Mouse (Mus musculus) lung, postnatal 36 days (tissue): ENCODE data around the gene Ctdnep1.
A peak's percentile ranks its signal among the peaks of the same experiment; 100 is the strongest.

Experiments
- DNase-seq: peaks from one replicate; pipeline ENCODE4 v3.0.0; 2022; ENCODE audit warnings: mixed read lengths

The Ctdnep1 gene

DNA sequence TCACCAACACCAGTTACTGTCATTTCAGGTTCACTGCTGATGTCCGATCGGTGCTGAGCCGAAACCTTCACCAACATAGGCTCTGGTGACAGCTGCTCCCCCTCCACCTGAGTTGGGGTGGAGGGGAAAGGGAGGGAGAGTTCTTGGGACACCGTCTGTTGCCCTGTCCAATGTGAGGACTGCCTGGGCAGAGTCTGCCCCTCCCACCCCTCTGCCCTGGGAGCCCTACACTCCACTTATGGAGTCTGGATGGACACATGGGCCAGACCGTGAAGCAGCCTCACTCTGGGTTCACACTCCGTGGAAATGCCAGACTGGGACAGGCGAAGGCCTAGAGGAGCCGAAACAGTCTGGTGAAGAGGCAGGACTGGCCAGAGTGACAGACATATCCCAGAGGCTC is 9.0 kb downstream of the Ctdnep1 start:
- DNase-seq = no peak

DNA sequence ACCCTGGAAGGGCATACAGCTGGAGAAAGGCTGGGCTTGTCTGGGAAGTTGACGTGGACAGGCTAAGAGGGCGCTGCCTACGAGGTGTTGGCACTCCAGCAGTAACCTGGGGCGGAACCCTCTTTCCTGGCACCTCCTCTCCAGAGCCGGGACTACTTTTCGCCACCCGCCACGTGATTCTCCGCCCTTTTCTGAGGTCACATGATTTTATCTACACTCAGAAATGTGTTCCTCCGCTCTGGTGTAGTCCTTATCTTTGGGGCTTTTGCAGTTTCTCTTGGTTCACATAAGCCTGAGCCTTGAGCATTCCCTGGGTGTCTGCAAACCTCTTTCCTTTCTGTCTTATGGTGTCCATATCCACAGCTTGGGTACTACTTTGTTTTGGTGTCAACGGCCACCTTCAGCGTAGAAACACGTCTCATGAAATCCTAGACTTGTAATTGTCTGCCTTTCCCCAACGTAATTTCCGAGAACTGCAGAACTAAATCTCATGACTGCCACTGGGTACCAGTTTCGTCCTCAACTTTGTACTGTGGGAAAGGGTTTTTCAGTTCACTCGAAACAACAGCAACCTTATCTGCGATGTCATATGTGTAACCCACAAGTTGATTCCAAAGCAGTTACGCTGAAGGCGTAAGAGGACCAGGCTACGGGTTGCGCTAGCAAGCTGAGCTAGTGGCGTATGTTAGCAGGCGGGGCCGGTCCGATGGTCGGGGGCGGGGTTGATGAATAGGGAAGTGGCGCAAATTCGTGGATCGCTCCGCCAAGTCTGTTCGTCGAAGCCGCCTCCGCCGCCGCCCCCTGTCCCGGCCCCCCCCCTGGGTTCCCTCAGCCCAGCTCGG is 10.1 kb downstream of the Ctdnep1 start, which contains the start of gene Gabarap:
Gabarap (plus strand) TSS at position 294 of the 842 bp plus-strand sequence.
- DNase-seq = peak; percentile 99

DNA sequence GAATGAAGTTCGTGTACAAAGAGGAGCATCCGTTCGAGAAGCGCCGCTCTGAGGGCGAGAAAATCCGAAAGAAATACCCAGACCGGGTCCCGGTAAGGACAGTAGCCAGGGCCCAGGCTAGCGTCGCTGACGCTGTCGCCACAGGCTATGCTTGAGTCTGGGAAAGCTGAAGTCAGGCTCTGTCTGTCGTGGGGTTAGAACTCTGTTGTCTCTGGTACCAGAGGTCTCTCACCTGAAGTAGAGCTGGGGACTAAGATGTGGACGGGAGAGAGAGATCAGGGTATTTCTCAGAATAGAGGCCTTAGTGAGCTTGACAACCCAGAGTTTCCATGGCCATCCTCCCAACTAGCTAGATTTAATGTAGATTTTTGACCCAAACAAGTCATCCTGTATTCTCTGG is 10.8 kb downstream of the Ctdnep1 start:
- DNase-seq = no peak

DNA sequence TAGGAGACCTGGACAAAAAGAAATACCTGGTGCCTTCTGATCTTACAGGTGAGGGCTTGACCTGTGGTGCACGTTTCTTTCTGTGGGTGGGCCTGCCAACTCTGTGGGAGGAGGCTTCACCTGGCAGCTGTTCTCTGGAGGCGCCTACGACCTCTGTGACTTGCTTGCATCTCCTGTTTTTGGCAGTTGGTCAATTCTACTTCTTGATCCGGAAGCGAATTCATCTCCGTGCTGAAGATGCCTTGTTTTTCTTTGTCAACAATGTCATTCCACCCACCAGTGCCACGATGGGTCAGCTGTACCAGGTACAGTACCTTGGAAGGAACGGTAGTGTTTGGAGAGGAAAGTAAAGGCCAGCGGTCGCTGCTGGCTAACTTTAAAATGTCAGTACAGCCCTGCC is 11.4 kb downstream of the Ctdnep1 start:
- DNase-seq = peak; percentile 24

DNA sequence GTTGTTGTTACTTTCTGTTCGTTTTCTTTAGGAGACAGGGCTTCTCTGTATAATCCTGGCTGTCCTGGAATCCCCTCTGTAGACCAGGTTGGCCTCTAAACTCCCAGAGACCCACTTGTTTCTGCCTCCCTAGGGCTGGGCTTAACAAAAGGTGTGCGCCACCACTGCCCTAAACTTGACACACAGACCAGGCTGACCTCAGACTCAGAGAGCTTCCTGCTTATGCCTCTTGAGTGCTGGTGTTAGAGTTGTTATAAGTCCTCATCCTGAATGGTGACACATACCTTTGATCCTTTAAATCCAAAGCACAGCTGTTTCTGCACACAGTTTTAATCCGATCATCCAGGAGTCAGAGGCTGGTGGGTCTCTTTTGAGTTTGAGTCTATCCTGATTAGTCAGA is 12.0 kb downstream of the Ctdnep1 start:
- no peak for DNase-seq

DNA sequence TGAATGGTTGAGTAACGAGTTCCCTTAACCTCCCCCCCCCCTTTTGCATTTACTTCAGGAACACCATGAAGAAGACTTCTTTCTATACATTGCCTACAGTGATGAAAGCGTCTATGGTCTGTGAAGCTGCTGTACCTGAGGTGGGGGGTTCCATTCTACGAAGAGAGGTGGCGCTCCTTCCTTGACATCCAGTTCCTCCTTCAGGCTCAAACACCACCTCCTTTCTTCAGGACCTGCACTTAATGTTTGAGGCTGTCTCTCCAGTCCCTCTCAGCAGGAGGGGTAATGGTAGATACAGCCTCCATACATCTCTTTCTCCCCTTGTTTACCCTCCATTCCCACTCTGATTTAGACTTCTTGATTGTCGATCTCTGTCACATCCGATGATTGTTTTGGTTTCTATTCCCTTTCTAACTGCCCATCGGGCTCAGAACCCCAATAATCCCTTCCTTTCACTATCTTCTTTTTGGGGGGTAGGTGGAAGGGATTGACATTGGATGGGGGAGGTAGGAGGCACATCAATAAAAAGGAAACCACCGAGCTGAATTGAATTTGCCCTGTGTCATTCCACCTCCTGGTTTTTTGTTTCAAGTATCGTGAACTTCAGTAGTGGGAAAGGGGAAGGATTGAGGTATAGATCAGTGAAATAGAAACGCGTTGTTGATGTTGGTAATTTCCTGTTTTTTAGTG is 13.6 kb downstream of the Ctdnep1 start:
- no peak for DNase-seq

DNA sequence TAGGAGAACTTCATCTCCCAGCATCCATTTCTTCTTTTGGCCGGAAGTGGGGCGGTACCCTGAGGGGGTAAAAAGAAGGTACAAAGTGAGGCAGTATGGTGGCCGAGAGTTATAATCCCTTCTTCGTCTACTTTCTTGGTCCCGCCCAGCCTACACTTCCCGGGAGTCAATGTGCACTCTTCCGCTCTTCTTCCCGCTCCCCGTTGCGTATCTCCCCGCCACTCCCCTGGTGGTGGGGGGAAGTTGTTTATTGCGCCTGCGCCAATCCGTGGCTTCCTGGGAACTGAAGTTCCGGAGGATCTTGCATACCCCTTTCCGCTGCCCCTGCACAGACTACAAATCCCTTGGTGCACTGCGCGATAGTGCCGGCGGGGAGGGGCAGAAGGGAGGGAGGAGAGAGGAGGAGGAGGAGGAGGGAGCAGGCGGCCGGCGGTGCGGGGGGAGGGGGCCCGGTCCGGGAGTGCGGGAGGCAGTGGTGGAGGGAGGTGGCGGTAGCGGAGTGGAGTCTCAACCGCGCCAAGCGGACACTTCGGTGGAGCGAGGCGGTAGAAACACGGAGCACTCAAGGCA is 14.5 kb downstream of the Ctdnep1 start, which contains the start of gene Phf23:
Phf23 (plus strand) TSS at position 387 of the 570 bp plus-strand sequence.
- peak; percentile 98 for DNase-seq

DNA sequence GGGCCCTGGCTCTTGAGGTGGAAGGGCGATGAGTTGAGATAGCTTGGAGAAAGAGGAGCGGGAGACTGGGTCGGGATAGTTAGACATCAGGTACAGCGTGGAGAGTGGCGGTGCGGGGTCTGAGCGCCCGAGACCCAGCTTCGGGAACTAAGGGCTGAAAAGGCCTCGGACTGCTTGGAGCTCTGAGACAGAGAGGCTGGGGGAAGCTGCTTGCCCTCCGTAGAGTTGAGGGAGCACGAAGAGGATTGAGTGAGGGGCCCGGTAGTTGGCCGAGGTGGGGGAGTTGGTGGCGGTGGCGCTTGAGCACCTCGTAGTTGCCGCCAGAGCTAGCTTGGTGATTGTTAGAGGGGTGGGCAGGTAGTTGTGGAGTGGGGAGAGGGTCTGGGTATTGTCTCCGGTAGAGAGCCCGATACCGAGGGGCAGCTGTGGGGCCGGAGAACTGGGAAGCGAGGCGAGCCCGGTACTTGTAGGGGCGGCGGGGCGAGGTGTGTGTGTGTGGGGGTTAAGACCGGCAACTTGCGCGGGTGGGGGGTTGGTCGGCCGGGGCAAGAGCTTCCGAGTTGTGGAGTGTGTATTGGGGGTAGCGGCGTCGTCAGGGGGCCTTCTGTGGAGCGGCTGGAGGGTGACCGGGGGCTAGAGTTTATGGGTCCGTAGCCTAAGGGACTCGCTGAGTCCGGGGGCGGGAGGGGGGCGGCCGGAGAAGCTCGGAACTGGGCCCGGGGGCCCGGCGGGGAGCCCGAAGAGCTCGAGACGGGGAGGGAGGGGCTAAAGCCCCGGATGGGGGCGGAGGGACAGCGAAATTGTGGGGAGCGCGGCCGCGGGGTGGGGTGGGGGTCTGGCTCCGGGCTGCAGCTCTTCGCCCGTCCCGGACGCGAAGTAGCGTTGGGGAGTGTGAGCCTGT is 15.5 kb downstream of the Ctdnep1 start:
- DNase-seq = peak; percentile 69

DNA sequence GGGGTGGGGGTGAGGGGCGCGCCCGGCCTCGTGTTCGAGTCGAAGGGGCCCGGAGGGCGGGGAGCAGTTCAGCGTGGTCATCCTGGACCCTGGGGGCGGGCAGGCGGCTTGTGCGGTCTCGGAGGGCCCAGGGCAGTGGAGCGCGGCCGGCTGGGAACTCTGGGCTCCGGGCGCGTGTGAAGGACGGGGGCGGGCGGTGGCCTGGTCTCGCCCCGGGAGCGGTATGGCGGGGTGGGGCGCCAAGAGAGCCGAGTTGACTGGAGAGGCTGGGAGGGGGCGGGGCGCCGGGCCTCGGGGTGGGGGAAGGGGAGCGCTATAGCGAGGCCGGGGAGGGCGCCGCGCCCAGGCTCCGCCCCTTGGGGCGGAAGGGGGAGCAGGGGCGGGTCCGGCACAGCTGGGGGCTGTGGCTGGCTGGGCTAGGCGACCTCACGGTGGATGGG is 16.1 kb downstream of the Ctdnep1 start:
- DNase-seq = peak; percentile 95

DNA sequence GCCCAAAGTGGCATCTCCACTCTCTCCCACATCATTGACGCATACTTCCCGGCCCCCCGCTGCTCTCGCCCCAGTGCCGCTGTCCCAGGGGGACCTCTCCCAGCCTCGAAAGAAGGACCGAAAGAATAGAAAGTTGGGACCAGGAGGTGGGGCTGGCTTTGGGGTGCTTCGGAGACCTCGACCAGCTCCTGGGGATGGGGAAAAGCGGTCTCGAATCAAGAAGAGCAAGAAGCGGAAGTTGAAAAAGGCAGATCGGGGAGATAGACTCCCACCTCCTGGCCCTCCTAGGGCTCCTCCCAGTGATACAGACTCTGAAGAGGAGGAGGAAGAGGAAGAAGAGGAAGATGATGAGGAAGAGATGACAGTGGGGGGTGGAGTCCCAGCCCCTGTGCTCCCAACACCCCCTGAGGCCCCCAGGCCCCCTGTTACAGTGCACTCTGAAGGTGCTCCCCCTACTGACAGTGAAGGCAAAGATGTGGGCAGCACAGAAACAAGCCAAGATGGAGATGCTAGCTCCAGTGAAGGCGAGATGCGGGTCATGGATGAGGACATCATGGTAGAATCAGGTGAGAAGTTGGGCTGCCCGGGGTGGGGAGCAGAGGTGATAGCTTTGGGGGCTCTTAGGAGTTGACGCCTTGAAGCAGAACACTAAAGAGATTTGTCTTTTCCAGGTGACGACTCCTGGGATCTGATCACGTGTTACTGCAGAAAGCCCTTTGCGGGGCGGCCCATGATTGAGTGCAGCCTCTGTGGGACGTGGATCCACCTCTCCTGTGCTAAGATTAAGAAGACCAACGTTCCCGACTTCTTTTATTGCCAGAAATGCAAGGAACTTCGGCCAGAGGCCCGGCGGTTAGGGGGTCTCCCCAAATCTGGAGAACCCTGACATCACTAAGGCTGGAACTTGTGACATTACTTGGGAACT is 17.9 kb downstream of the Ctdnep1 start:
- DNase-seq = no peak

DNA sequence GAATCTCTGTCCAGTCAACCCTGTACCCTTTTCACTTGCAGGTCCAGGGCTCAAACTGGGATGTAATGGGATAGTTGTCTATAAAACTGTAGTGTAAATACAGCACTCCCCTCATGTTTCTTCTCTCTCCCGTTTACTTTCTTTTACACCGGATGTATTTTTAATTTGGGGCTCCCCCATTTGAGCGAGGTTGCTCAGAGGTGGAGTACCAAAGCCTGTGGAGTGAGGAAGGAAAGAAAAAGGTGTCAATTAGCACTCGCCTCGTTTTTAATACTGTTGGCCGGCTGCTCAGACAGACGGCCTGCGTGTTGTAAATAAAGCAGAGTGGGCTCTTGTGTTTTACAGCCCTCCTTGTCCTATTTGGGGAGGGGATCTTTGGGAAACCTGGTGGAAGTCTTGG is 18.7 kb downstream of the Ctdnep1 start:
- DNase-seq = no peak

DNA sequence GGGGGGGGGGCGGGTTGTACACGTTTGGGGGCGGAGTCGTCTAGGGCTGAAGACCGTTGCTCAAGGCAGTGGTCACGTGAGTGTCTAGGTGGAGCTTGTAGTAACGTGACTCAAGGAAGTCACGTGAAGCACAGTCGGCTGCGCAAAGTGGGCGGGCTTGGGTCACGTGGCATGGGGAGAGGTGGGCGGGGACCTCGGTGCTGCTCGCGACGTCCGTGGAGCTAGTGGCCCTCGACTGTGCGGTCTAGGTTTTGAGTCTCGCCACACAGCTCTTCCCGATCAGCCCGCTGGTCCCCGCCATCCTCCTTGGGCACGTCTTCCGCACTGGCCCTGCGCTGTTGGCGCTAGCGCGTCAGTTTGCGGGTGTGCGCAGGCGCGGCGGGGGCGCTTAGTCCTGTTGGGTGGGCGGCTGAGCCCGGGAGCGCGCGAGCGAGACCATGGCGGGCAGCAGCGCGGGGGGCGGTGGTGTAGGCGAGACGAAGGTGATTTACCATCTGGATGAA is 19.5 kb downstream of the Ctdnep1 start, which contains the start of gene Dvl2:
Dvl2 (plus strand) TSS at position 200 of the 503 bp plus-strand sequence.
- DNase-seq = peak; percentile 97

DNA sequence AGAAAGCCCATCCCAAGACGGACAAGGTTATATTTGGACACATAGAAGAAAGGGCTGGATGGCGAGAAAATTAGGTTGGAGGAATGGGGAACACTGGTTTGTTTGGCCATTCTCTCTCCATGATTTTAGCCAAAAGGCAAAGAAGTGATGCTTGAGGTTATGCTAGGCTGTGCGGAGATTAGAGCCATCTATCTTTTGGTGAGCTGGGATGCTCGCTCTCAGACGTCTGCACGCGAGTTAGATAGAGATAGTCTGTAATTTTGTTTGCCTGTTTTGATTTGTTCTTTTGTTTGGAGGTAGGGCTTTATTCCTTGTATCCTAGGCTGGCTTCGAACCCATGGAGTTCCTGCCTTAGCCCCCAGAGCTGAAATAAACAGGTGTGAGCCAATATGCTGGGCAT is 20.2 kb downstream of the Ctdnep1 start:
- no peak for DNase-seq

DNA sequence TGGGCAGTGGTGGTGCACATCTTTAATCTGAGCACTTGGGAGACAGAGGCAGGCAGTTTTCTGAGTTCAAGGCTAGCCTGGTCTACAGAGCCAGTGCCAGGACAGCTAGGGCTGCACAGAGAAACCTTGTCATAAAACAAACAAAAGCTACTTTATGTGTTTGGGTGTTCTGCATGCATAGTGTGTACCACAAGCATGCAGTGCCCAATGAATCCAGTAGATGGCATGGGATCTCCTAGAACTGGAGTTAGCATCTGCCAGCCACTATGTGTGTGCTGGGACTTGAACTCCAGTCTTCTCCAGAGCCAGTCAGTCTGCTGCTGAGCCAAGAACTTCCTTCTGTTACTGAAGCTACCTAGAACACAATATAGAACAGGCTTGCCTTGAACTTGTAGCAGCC is 20.9 kb downstream of the Ctdnep1 start:
- DNase-seq = peak; percentile 74

DNA sequence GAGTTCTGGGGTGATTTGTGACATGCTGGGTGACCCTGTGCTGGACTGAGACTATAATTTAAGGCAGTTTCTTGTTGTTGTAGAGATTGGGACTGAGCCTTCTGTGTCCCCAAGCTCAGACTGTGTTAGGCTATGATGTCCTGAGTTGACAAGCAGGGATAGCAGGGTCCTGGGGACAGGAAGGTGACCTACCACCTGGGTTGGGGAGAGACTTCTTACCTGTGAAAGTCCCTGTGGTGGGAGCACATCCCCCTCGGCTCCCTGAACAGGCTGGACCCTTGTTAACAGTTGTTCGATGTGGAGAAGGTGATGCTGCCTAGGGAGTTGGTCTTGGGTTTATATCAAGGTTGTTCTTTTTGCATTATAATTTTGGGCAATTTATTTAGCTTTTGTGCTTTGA is 21.5 kb downstream of the Ctdnep1 start:
- no peak for DNase-seq

DNA sequence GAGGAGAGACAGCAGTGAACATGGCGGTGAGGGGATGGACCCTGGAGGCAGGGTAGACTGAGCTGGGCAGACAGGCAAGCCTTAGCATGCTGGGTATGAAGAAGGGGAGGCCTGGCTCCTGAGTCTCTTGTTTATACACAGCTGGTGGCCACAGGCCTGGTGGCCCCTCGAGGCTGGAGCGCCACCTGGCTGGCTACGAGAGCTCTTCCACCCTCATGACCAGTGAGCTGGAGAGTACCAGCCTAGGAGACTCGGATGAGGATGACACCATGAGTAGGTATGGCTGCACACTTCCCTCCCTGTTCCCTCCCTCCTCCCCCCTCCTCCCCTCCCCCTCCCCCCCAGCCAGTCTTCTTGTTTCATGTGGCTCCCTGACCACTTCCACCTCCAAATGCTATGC is 24.6 kb downstream of the Ctdnep1 start:
- no peak for DNase-seq

DNA sequence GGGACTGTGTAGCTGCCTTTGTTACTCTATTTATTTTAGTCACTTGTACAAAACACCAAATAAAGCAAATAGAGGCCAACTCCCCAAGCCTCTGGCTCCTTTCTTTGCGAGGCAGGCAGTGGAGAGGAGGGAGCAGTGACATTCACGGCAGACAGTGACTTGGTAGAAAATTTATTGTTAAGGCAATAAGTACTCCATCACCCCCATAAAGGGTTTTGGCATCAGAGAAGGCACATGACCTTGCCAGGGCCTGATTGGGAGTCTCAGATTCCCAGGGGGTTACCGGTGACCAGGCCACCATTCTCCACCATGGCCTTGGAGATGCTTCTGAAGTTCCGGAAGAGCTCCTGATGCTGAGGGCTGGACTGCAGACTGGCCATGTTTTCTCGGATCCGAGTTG is 29.1 kb downstream of the Ctdnep1 start:
- no peak for DNase-seq

DNA sequence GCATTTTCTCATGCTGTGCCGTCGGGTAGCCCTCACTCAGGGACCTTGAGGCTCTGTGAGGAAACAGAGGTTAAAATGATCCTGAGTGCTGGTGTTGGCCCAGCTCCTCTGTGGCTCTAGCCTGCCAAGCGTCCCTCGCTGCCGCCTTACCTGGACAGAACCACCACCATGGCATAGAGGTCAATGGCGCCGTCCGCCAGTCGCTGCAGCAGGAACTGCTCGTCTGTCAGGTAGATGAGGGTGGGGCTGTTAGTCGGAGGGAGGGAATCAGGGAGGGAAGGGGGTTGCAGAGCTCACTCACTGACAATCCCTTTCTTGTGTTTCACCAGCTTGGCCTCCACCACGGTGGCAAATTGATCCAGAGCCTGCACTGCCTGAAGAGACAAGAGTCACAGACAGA is 29.6 kb downstream of the Ctdnep1 start:
- DNase-seq = no peak

DNA sequence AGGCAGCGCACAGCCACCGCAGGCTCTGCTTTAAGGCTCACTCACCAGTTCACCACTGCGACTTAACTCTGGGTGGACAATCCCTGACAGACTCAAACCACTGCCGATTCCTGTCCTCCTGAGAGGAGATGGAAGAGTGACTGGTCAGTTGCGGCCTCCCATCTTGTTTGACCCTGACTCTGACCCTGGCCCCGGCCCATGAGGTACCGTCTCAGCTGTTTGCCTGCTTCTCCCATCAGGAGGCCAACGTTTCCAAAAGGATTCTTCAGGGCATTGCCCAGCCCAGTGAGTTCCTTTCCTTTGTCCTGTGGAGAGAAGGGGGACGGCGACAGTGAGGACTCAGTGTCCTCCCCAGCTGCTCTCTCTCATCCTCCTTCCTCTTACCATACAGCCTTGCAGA is 30.0 kb downstream of the Ctdnep1 start:
- DNase-seq = no peak

DNA sequence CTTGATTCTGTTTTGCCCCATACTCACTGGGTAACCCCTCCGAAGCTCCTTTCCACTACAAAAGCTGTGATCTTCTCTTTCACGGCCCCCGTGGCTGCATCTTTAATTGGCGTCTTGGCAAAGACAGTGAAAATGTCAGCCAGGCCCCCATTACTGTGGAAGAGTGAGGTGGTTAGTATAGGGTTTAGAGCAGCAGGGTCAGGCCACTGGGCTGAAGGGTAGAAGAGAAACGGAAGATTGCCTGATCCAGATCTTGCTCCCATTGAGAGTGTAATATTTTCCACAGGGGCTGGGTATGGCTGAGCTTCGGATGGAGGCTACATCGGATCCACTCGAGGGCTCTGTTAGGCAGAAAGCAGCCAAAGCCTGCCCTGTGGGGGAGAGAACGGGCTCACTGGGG is 32.0 kb downstream of the Ctdnep1 start:
- DNase-seq = no peak

DNA sequence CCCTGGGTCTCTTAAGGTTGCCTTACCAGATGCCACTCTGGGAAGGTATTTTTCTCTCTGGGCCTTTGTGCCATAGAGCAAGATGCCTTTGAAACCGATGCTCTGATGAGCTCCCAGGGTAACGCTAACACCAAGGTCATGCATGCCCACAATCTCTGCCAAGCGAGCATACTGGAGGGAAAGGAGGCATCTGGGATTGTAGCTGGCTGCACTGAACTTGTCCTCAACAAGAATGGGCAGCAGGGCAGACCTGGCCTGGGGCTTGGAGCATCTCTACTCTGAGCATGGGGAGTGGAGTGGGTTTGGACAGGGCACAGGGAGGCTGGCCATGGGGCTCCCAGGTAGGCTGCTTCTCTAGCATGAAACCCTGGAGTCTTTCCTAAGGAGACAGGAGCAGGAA is 32.5 kb downstream of the Ctdnep1 start:
- DNase-seq = no peak
